Mouse (Mus musculus) hindbrain, embryonic 11.5 days (tissue): ENCODE measurements at regions not wholly inside any gene's neighbourhood (a gene's known extent, or its start where the extent isn't known, plus 50 kb on each side); places are given as distances from the start of the nearest gene placed in this dataset.
A peak's percentile ranks its signal among the peaks of the same experiment; 100 is the strongest.

Experiments
- ATAC-seq: fragments of 200-750 bp; cut with Nextera tagmentation; 2 replicates; pipeline ENCODE4 v1.8.0; 2017; ENCODE audit warnings: mild to moderate bottlenecking, moderate TSS enrichment, moderate library complexity; ENCODE audit not compliant: low FRiP score
- DNase-seq: peaks from one replicate; pipeline ENCODE4 v3.0.0-alpha.2; 2015; ENCODE audit warnings: low spot score
- H3K27ac ChIP-seq: fragments of 300-500 bp; sonication (generic); 2 replicates; pipeline ENCODE4 v1.5.1; 2014; ENCODE audit warnings: mild to moderate bottlenecking, low read depth, low read length
- H3K27me3 ChIP-seq: fragments of 300-500 bp; sonication (generic); 2 replicates; pipeline ENCODE4 v1.6.1; 2014; ENCODE audit warnings: mild to moderate bottlenecking, low read length, moderate library complexity, mixed read lengths; ENCODE audit not compliant: control insufficient read depth, insufficient read depth
- H3K36me3 ChIP-seq: fragments of 300-500 bp; sonication (generic); 2 replicates; pipeline ENCODE4 v1.6.1; 2014; ENCODE audit warnings: mild to moderate bottlenecking, low read length, moderate library complexity, mixed read lengths; ENCODE audit not compliant: control insufficient read depth, insufficient read depth
- H3K4me1 ChIP-seq: fragments of 300-500 bp; sonication (generic); replicated peaks from 2 replicates; pipeline ENCODE4 v1.6.1; 2014; ENCODE audit warnings: low read length, mixed read lengths; ENCODE audit not compliant: control insufficient read depth, insufficient read depth
- H3K4me2 ChIP-seq: fragments of 300-500 bp; sonication (generic); replicated peaks from 2 replicates; pipeline ENCODE4 v1.6.1; 2014; ENCODE audit warnings: mild to moderate bottlenecking, low read depth, low read length
- H3K4me3 ChIP-seq: fragments of 300-500 bp; sonication (generic); 2 replicates; pipeline ENCODE4 v1.5.1; 2014; ENCODE audit warnings: low read depth, low read length
- H3K9ac ChIP-seq: fragments of 300-500 bp; sonication (generic); 2 replicates; pipeline ENCODE4 v1.6.1; 2014; ENCODE audit warnings: low read depth, low read length
- H3K9me3 ChIP-seq: fragments of 300-500 bp; sonication (generic); 2 replicates; pipeline ENCODE4 v1.6.1; 2016; ENCODE audit warnings: low read length; ENCODE audit not compliant: control insufficient read depth
- WGBS: fragments of 180-500 bp; shearing (Covaris S2); extraction: QIAGEN DNeasy Blood & Tissue Kit; methylation state at CpG from one replicate; pipeline ENCODE4 v1.1.7; 2014; 5-methylcytosine and 5-hydroxymethylcytosine counted together

- peak; percentile 58 for DNase-seq
- H3K4me1 ChIP-seq = no peaks in the 10 kb centered on the region
- H3K9me3 ChIP-seq = no peaks in the 10 kb centered on the region
- no peaks in the 10 kb centered on the region for H3K36me3 ChIP-seq
- no peak for ATAC-seq
- no peak overlapping the region for H3K27ac ChIP-seq
- H3K4me2 ChIP-seq = no peak overlapping the region
- WGBS = 0% methylated on average over 2 of the region's 2 CpGs
- no peak overlapping the region for H3K9ac ChIP-seq
- H3K27me3 ChIP-seq = no peaks in the 10 kb centered on the region
- H3K4me3 ChIP-seq = no peak overlapping the region
Measured at GRCm38 (mm10) chr4:114346068-114346747, 60.3 kb upstream of the Trabd2b start.

- DNase-seq (no peak), ATAC-seq (no peak)
- H3K27me3 ChIP-seq = no peaks in the 10 kb centered on the region
- no peak overlapping the region for H3K9ac ChIP-seq
- H3K36me3 ChIP-seq = no peaks in the 10 kb centered on the region
- no peak overlapping the region for H3K4me3 ChIP-seq
- no peaks in the 10 kb centered on the region for H3K4me1 ChIP-seq
- no peak overlapping the region for H3K4me2 ChIP-seq
- WGBS = 81% methylated on average over 4 of the region's 4 CpGs
- no peak overlapping the region for H3K27ac ChIP-seq
- H3K9me3 ChIP-seq = no peaks in the 10 kb centered on the region
Measured at GRCm38 (mm10) chr4:114346884-114347283, 59.6 kb upstream of the Trabd2b start.

DNA sequence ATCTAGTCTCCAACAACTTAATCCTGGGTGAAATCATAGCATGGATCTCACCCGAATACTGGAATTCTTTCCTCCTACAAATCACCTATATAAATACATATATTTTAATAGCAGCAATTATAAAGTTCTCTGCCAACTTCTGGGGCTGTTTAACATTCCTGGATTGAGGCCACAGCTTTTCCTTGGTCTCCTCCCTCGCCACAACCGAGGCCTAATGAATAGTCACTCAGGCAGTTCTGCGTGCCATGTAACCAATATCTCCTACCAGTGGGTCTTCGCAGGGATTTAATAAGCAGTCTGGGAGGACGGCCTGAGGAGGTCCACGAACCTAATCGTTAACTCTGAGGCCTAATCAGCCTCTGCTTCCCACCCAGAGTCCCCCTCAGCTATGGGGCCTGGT, 56.9 kb upstream of the Trabd2b start:
- no peaks in the 10 kb centered on the region for H3K4me1 ChIP-seq
- DNase-seq = no peak
- 81% methylated on average over 8 of the region's 8 CpGs for WGBS

GRCm38 (mm10) chr4:114351282-114351681, 55.2 kb upstream of the Trabd2b start:
- H3K9ac ChIP-seq = no peak overlapping the region
- no peaks in the 10 kb centered on the region for H3K27me3 ChIP-seq
- H3K4me3 ChIP-seq = no peak overlapping the region
- H3K9me3 ChIP-seq = no peaks in the 10 kb centered on the region
- DNase-seq = no peak
- WGBS = 81% methylated on average over 1 of the region's 1 CpGs
- H3K27ac ChIP-seq = no peak overlapping the region
- H3K36me3 ChIP-seq = no peaks in the 10 kb centered on the region
- ATAC-seq = no peak
- H3K4me1 ChIP-seq = no peaks in the 10 kb centered on the region
- H3K4me2 ChIP-seq = no peak overlapping the region

More for the DNA sequence above, 56.9 kb upstream of the Trabd2b start:
- no peaks in the 10 kb centered on the region for H3K27me3 ChIP-seq
- ATAC-seq = no peak
- H3K36me3 ChIP-seq = no peaks in the 10 kb centered on the region
- H3K27ac ChIP-seq = no peak overlapping the region
- no peaks in the 10 kb centered on the region for H3K9me3 ChIP-seq
- no peak overlapping the region for H3K4me3 ChIP-seq
- no peak overlapping the region for H3K9ac ChIP-seq
- H3K4me2 ChIP-seq = no peak overlapping the region

- WGBS = 69% methylated on average over 2 of the region's 2 CpGs
- Histone ChIP-seq H3K4me2 (no peak overlapping the region), H3K4me3 (no peak overlapping the region), H3K4me1 (no peaks in the 10 kb centered on the region), H3K9ac (no peak overlapping the region), H3K27ac (no peak overlapping the region), H3K36me3 (no peaks in the 10 kb centered on the region), H3K27me3 (no peaks in the 10 kb centered on the region), H3K9me3 (no peaks in the 10 kb centered on the region)
- DNase-seq (no peak), ATAC-seq (no peak)
Measured at GRCm38 (mm10) chr4:114353058-114353457, 53.5 kb upstream of the Trabd2b start.
